Mouse (Mus musculus) embryonic facial prominence, embryonic 11.5 days (tissue): ENCODE data around the gene Apoc1. TPM values are rescaled to one million over a fixed set of nuclear protein-coding genes. Genes with fewer than 3 reads are reported as not detected.
A peak's percentile ranks its signal among the peaks of the same experiment; 100 is the strongest.

Experiments used
- ATAC-seq: fragments of 200-750 bp; cut with Nextera tagmentation; replicated peaks from 2 replicates; pipeline ENCODE4 v1.8.0; 2017; ENCODE audit warnings: low read depth; ENCODE audit not compliant: insufficient number of reproducible peaks, low FRiP score, low TSS enrichment
- DNase-seq: peaks from one replicate; pipeline ENCODE4 v3.0.0-alpha.2; 2015; ENCODE audit warnings: low spot score
- H3K27ac ChIP-seq: fragments of 300-500 bp; sonication (generic); replicated peaks from 2 replicates; pipeline ENCODE4 v1.5.1; 2014; ENCODE audit warnings: mild to moderate bottlenecking, low read depth, low read length, control low read depth
- H3K27me3 ChIP-seq: fragments of 300-500 bp; sonication (generic); 2 replicates; pipeline ENCODE4 v1.6.1; 2014; ENCODE audit warnings: mild to moderate bottlenecking, low read length, moderate library complexity, mixed read lengths; ENCODE audit not compliant: control insufficient read depth, insufficient read depth
- H3K36me3 ChIP-seq: fragments of 300-500 bp; sonication (generic); replicated peaks from 2 replicates; pipeline ENCODE4 v1.6.1; 2014; ENCODE audit warnings: low read depth, mild to moderate bottlenecking, low read length, moderate library complexity, mixed read lengths; ENCODE audit not compliant: control insufficient read depth, insufficient read depth
- H3K4me1 ChIP-seq: fragments of 300-500 bp; sonication (generic); 2 replicates; pipeline ENCODE4 v1.6.1; 2014; ENCODE audit warnings: low read length, mixed read lengths; ENCODE audit not compliant: control insufficient read depth, insufficient read depth
- H3K4me2 ChIP-seq: fragments of 300-500 bp; sonication (generic); 2 replicates; pipeline ENCODE4 v1.6.1; 2014; ENCODE audit warnings: low read depth, mild to moderate bottlenecking, control low read depth, low read length, moderate library complexity
- H3K4me3 ChIP-seq: fragments of 300-500 bp; sonication (generic); 2 replicates; pipeline ENCODE4 v1.5.1; 2014; ENCODE audit warnings: low read depth, low read length, control low read depth
- H3K9ac ChIP-seq: fragments of 300-500 bp; sonication (generic); replicated peaks from 2 replicates; pipeline ENCODE4 v1.6.1; 2014; ENCODE audit warnings: mild to moderate bottlenecking, control low read depth, low read length
- H3K9me3 ChIP-seq: fragments of 300-500 bp; sonication (generic); replicated peaks from 2 replicates; pipeline ENCODE4 v1.6.1; 2016; ENCODE audit warnings: mild to moderate bottlenecking, low read length, inconsistent platforms, mixed read lengths; ENCODE audit not compliant: control insufficient read depth
- WGBS: fragments of 180-500 bp; shearing (Covaris S2); extraction: QIAGEN DNeasy Blood & Tissue Kit; methylation state at CpG from one replicate; pipeline ENCODE4 v1.1.7; 2014; 5-methylcytosine and 5-hydroxymethylcytosine counted together
- polyA plus RNA-seq: library from polyadenylated mRNA; unstranded; fragments of >200 nt; fragmentation: Nextera tagmentation; extraction: Ambion mirVana; gene quantifications from 2 replicates; pipeline ENCODE4 v1.2.1, GENCODE M21; 2014

Apoc1 gene
- polyA plus RNA-seq, 1 experiment from 2014 or later = 6.1 TPM

GRCm38 (mm10) chr7:19715239-19716054, 23.0 kb upstream of the Apoc1 start, which contains the start of gene Tomm40:
Tomm40 (minus strand) TSS chr7:19715438.
- ATAC-seq (peak; percentile 99), DNase-seq (peak; percentile 100)
- Histone ChIP-seq H3K27ac (peak within 1 kb of the TSS; percentile 52), H3K4me2 (peak within 1 kb of the TSS; percentile 85), H3K27me3 (no peaks in the 10 kb centered on the region), H3K36me3 (no peaks in the 10 kb centered on the region; the same call in none of the 2 replicates), H3K4me3 (peak within 1 kb of the TSS; percentile 99), H3K9ac (peak within 1 kb of the TSS; percentile 88), H3K9me3 (0 out of 2 replicates have a peak, but pooled peaks cover under 1% of the 10 kb centered on the region), H3K4me1 (peaks cover 4% of the 10 kb centered on the region; the same call in 1 of the 2 replicates)
- WGBS = under 1% methylated on average over 57 of the region's 59 CpGs

DNA sequence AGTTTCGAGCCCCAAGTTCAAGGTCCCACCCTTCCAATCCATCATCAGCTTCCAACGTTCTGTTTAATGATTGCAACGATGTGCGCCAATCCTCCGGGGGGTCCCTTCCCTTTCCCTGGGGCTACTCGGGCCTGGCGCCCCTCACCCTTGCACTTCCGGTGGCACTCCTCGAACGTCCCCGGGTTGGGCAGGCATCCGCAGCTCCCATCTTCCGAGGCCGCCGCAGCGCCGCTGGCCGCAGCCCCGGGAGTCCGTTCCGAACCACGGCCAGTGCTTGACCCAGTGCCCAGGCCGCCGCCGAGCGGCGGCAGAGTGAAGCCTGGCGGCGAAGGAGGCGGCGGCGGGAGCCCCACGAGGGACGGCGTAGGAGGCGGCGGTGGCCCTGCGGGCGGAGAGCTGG, 22.4 kb upstream of the Apoc1 start:
- H3K4me1 ChIP-seq = peaks cover 4% of the 10 kb centered on the region; the same call in 1 of the 2 replicates
- peak overlapping the region; percentile 99 for H3K4me3 ChIP-seq
- no peaks in the 10 kb centered on the region for H3K9me3 ChIP-seq
- H3K36me3 ChIP-seq = no peaks in the 10 kb centered on the region; the same call in none of the 2 replicates
- ATAC-seq (no peak), DNase-seq (no peak)
- H3K27ac ChIP-seq = peak overlapping the region; percentile 52; the same call in 1 of the 2 replicates
- H3K27me3 ChIP-seq = no peaks in the 10 kb centered on the region
- H3K4me2 ChIP-seq = peak overlapping the region; percentile 85
- peak overlapping the region; percentile 88 for H3K9ac ChIP-seq
- under 1% methylated on average over 39 of the region's 39 CpGs for WGBS

DNA sequence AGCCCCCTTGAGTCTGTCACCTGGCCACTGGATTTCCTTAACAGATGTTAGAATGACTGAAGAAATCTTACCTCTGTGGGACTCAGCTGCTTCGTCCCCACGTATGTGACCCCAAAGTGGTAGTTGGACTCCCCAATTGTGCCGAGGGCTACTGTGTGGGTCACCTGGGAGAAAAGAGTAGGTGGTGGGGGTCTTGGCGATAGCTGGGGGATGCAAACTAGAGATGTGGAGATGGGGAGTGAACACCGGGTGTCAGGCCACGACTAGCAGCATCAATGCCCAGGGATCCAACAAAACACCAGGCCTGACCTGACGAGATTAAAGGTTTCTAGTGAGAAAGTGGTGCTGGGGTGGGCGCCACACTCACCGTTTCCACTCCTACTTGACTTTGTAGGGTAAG, 21.1 kb upstream of the Apoc1 start:
- no peak overlapping the region for H3K4me3 ChIP-seq
- H3K27ac ChIP-seq = no peak overlapping the region
- H3K4me2 ChIP-seq = no peak overlapping the region
- no peaks in the 10 kb centered on the region for H3K9me3 ChIP-seq
- H3K36me3 ChIP-seq = peaks cover 3% of the 10 kb centered on the region
- peaks cover 4% of the 10 kb centered on the region; the same call in 1 of the 2 replicates for H3K4me1 ChIP-seq
- WGBS = 82% methylated on average over 9 of the region's 9 CpGs
- ATAC-seq (no peak), DNase-seq (no peak)
- H3K27me3 ChIP-seq = no peaks in the 10 kb centered on the region
- no peak overlapping the region for H3K9ac ChIP-seq

- WGBS = 57% methylated on average over 4 of the region's 4 CpGs
- Histone ChIP-seq H3K9me3 (no peaks in the 10 kb centered on the region), H3K4me2 (no peak overlapping the region), H3K4me3 (no peak overlapping the region), H3K27me3 (no peaks in the 10 kb centered on the region), H3K36me3 (peaks cover 3% of the 10 kb centered on the region), H3K4me1 (peaks cover 4% of the 10 kb centered on the region; the same call in 1 of the 2 replicates), H3K27ac (no peak overlapping the region), H3K9ac (no peak overlapping the region)
- ATAC-seq (no peak), DNase-seq (peak; percentile 48)
Measured at GRCm38 (mm10) chr7:19713196-19713595, 20.7 kb upstream of the Apoc1 start.

DNA sequence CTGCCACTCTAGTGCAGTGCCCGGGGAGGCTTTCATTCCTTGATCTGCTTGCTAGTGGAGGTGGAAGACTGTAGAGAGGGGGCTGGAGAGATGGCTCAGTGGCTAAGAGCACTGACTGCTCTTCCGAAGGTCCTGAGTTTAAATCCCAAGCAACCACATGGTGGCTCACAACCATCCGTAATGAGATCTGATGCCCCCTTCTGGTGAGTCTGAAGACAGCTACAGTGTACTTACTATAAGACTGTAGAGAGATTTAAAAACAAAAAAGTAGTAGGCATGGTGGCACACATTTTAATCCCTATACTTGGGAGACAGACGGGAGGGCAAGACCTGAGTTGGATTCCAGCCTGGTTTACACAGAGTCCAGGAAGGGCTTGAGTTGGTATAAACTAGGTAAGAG, 20.0 kb upstream of the Apoc1 start:
- Histone ChIP-seq H3K4me2 (no peak overlapping the region), H3K27me3 (no peaks in the 10 kb centered on the region), H3K9me3 (no peaks in the 10 kb centered on the region), H3K9ac (no peak overlapping the region), H3K4me1 (peaks cover 4% of the 10 kb centered on the region; the same call in 1 of the 2 replicates), H3K27ac (no peak overlapping the region), H3K36me3 (peaks cover 3% of the 10 kb centered on the region), H3K4me3 (no peak overlapping the region)
- 72% methylated on average over 4 of the region's 4 CpGs for WGBS
- ATAC-seq (no peak), DNase-seq (peak; percentile 34)

DNA sequence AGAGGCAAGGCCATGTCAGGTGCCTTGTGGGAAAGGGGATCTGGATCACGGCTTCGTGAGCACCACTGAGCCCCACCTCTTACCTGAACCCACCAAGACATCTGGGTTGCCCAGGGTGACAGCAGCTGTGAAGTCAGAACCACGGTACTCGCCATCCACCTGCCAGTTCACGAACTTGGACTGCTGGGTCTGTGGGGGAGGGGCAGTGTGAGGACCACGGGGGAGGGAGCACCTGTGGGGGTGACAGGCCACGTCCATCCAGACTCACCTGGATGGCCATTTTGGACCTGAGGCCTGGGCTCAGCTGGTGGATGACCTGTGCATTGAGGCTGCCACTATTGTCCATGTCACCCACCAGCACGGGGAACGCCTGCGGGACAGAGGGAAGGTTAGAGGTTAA, 18.2 kb upstream of the Apoc1 start:
- H3K9me3 ChIP-seq = no peaks in the 10 kb centered on the region
- no peak overlapping the region for H3K4me3 ChIP-seq
- peaks cover 3% of the 10 kb centered on the region for H3K36me3 ChIP-seq
- 90% methylated on average over 10 of the region's 10 CpGs for WGBS
- H3K9ac ChIP-seq = no peak overlapping the region
- ATAC-seq (no peak), DNase-seq (no peak)
- no peak overlapping the region for H3K4me2 ChIP-seq
- no peak overlapping the region for H3K27ac ChIP-seq
- no peaks in the 10 kb centered on the region; the same call in 1 of the 2 replicates for H3K4me1 ChIP-seq
- no peaks in the 10 kb centered on the region for H3K27me3 ChIP-seq

DNA sequence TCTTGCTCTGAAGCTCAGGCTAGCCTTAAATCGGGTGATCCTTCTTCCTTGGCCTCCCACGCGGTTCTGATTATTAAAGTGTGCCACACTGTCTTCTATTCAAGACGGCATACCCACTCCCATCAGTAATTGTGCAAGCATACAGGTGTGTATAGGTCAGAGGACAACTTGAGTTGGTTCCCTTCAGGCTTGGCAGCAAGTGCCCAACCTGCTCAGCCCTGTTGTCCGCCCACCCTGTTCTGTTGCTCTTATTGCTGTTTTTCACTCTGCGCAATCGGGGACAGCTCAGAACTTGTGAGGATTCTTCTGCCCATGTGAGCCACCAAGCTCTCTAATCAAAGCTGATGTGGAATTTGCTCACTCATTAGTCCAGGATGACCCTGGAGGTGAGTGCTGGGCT, 12.8 kb upstream of the Apoc1 start:
- Histone ChIP-seq H3K27me3 (no peaks in the 10 kb centered on the region), H3K9ac (no peak overlapping the region), H3K27ac (no peak overlapping the region), H3K9me3 (no peaks in the 10 kb centered on the region), H3K4me2 (no peak overlapping the region), H3K4me3 (no peak overlapping the region), H3K4me1 (0 out of 2 replicates have a peak, but pooled peaks cover 3% of the 10 kb centered on the region), H3K36me3 (peaks cover 3% of the 10 kb centered on the region)
- ATAC-seq (no peak), DNase-seq (no peak)
- WGBS = 92% methylated on average over 7 of the region's 7 CpGs

GRCm38 (mm10) chr7:19704475-19704874, 12.0 kb upstream of the Apoc1 start:
- no peak overlapping the region for H3K27ac ChIP-seq
- 92% methylated on average over 4 of the region's 4 CpGs for WGBS

More at GRCm38 (mm10) chr7:19704475-19704874, 12.0 kb upstream of the Apoc1 start:
- H3K4me3 ChIP-seq = no peak overlapping the region
- H3K4me1 ChIP-seq = peaks cover 3% of the 10 kb centered on the region; the same call in 1 of the 2 replicates
- ATAC-seq (no peak), DNase-seq (no peak)
- peaks cover 3% of the 10 kb centered on the region for H3K36me3 ChIP-seq
- no peak overlapping the region for H3K9ac ChIP-seq
- H3K27me3 ChIP-seq = no peaks in the 10 kb centered on the region
- H3K9me3 ChIP-seq = no peaks in the 10 kb centered on the region
- H3K4me2 ChIP-seq = no peak overlapping the region
